Mouse (Mus musculus) MEL (cell line): Measurements from ENCODE around the gene Tshb.

Source experiments
- CTCF ChIP-seq, 3 experiments: IDR thresholded peaks in 2 of 3; conservative IDR thresholded peaks in 1 of 3; 2 replicates each; pipeline ENCODE4 v1.5.1; 2011 to 2012; ENCODE audit warnings: low read length in 3 of 3, low read depth in 2 of 3, mild to moderate bottlenecking in 2 of 3, improper control_type of control experiment in 1 of 3, inconsistent platforms in 1 of 3, mixed read lengths in 1 of 3, moderate library complexity in 1 of 3; ENCODE audit not compliant: control insufficient read depth in 1 of 3, insufficient read depth in 1 of 3, poor library complexity in 1 of 3, severe bottlenecking in 1 of 3
- EP300 ChIP-seq, 2 experiments: IDR thresholded peaks; 2 replicates each; pipeline ENCODE4 v1.6.1; 2011; ENCODE audit warnings: improper control_type of control experiment in 2 of 2, low read length in 2 of 2, low read depth in 1 of 2, mild to moderate bottlenecking in 1 of 2
- MAX ChIP-seq: IDR thresholded peaks from 2 replicates; pipeline ENCODE4 v1.6.1; 2011; ENCODE audit warnings: low read length, improper control_type of control experiment
- MAZ ChIP-seq: IDR thresholded peaks from 2 replicates; pipeline ENCODE4 v1.6.1; 2012; ENCODE audit warnings: low read depth, mild to moderate bottlenecking, inconsistent platforms, low read length, improper control_type of control experiment
- POLR2A ChIP-seq, 2 experiments: IDR thresholded peaks; 2 replicates each; pipeline ENCODE4 v1.6.1; 2011 to 2012; ENCODE audit warnings: low read length in 2 of 2, mild to moderate bottlenecking in 2 of 2, control low read depth in 1 of 2, improper control_type of control experiment in 1 of 2, low read depth in 1 of 2, moderate library complexity in 1 of 2; ENCODE audit not compliant: control insufficient read depth in 1 of 2, insufficient read depth in 1 of 2, poor library complexity in 1 of 2
- RCOR1 ChIP-seq: IDR thresholded peaks from 2 replicates; pipeline ENCODE4 v1.6.1; 2012; ENCODE audit warnings: low read depth, mild to moderate bottlenecking, inconsistent platforms, low read length, improper control_type of control experiment
- SIN3A ChIP-seq: IDR thresholded peaks from 2 replicates; pipeline ENCODE4 v1.6.1; 2012; ENCODE audit warnings: low read length, improper control_type of control experiment, inconsistent platforms
- TAL1 ChIP-seq: IDR thresholded peaks from 2 replicates; pipeline ENCODE4 v1.6.1; 2012; ENCODE audit warnings: mild to moderate bottlenecking, inconsistent platforms, low read length, moderate library complexity, mixed read lengths

DNA sequence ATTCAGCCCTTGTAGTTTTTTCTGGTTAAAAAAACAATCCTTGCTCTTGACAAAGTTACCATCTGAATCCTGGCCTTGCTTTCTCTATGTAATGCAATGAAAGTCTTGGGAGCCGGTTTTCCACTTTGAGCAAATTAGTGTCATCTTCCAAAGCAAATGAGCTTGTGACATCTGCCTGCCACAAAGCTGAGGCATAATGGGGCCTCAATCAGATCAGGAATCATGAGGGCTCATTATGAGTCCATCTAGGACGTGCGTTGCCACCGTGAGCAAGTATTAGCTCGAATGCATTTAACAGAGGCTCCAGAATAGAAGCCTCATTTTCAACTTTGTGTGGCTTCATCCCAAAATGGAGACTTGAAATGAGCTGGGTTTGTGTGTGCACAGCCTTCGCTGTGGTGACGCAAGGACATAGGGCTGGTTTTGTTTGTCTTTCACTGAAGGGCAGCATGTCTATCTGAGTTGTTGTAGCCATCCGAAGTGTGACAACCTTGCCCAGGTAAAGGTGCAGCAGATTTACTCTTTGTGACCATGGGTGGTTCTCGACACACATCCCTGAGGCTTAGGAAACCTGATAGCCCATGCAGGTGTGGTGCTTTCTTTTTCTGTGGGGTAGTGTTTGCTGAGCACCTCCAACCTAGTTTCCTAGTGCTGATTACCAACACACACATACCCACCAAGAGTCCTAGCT is 38.6 kb downstream of the Tshb start:
- no peak for TF ChIP-seq POLR2A (IDR thresholded peaks at IDR 0.05; ENCODE audit: control insufficient read depth in 1 of 2, insufficient read depth in 1 of 2, low read depth in 1 of 2, low read length in 2 of 2, poor library complexity in 1 of 2)
- TF ChIP-seq RCOR1 = no peak
- TF ChIP-seq SIN3A = no peak
- no peak for TF ChIP-seq TAL1
- TF ChIP-seq CTCF (IDR thresholded peaks at IDR 0.05 in 2 of 3, conservative IDR thresholded peaks at IDR 0.05 in 1 of 3; ENCODE audit: control insufficient read depth in 1 of 3, insufficient read depth in 1 of 3, low read depth in 2 of 3, low read length in 3 of 3, poor library complexity in 1 of 3, severe bottlenecking in 1 of 3) = no peak
- no peak for TF ChIP-seq MAZ
- no peak for TF ChIP-seq MAX
- no peak for TF ChIP-seq EP300 (IDR thresholded peaks at IDR 0.05; ENCODE audit: low read depth in 1 of 2, low read length in 2 of 2)
